Mouse (Mus musculus) midbrain, embryonic 15.5 days (tissue): ENCODE results near the gene Efnb3. TPM values are rescaled to one million over a fixed set of nuclear protein-coding genes. Genes with fewer than 3 reads are reported as not detected.

Experiments
- ATAC-seq: fragments of 200-750 bp; cut with Nextera tagmentation; replicated peaks from 2 replicates; pipeline ENCODE4 v1.8.0; 2017; ENCODE audit warnings: moderate TSS enrichment
- H3K27ac ChIP-seq: fragments of 300-500 bp; sonication (generic); 2 replicates; pipeline ENCODE4 v1.5.1; 2015; ENCODE audit warnings: mild to moderate bottlenecking, inconsistent platforms
- H3K27me3 ChIP-seq: fragments of 300-500 bp; sonication (generic); replicated peaks from 2 replicates; pipeline ENCODE4 v1.6.1; 2015; ENCODE audit warnings: inconsistent platforms
- H3K36me3 ChIP-seq: fragments of 300-500 bp; sonication (generic); replicated peaks from 2 replicates; pipeline ENCODE4 v1.6.1; 2015; ENCODE audit warnings: inconsistent platforms
- H3K4me1 ChIP-seq: fragments of 300-500 bp; sonication (generic); 2 replicates; pipeline ENCODE4 v1.6.1; 2015; ENCODE audit warnings: inconsistent platforms
- H3K4me2 ChIP-seq: fragments of 300-500 bp; sonication (generic); 2 replicates; pipeline ENCODE4 v1.6.1; 2015; ENCODE audit warnings: inconsistent platforms, mild to moderate bottlenecking, moderate library complexity
- H3K4me3 ChIP-seq: fragments of 300-500 bp; sonication (generic); 2 replicates; pipeline ENCODE4 v1.5.1; 2015; ENCODE audit warnings: mild to moderate bottlenecking, inconsistent platforms
- H3K9ac ChIP-seq: fragments of 300-500 bp; sonication (generic); 2 replicates; pipeline ENCODE4 v1.6.1; 2015; ENCODE audit warnings: mild to moderate bottlenecking, inconsistent platforms
- H3K9me3 ChIP-seq: fragments of 300-500 bp; sonication (generic); 2 replicates; pipeline ENCODE4 v1.6.1; 2016; ENCODE audit warnings: inconsistent platforms
- WGBS: fragments of 180-500 bp; shearing (Covaris S2); methylation state at CpG from one replicate; pipeline ENCODE4 v1.1.7; 2015; ENCODE audit warnings: mixed read lengths; 5-methylcytosine and 5-hydroxymethylcytosine counted together
- polyA plus RNA-seq: library from polyadenylated mRNA; unstranded; fragments of >200 nt; fragmentation: Nextera tagmentation; extraction: Ambion mirVana; gene quantifications from 2 replicates; pipeline ENCODE4 v1.2.1, GENCODE M21; 2015

The Efnb3 gene
- polyA plus RNA-seq, 1 experiment from 2014 or later = 178 TPM

GRCm38 (mm10) chr11:69599436-69599835 is 39.4 kb upstream of the Efnb3 start:
- H3K4me3 ChIP-seq = no peak overlapping the region
- no peaks in the 10 kb centered on the region for H3K9me3 ChIP-seq
- WGBS = 9% methylated on average over 9 of the region's 9 CpGs
- no peak for ATAC-seq
- H3K27me3 ChIP-seq = no peaks in the 10 kb centered on the region
- peaks cover 30% of the 10 kb centered on the region for H3K4me1 ChIP-seq
- H3K36me3 ChIP-seq = peaks cover 10% of the 10 kb centered on the region; the same call in 1 of the 2 replicates
- H3K9ac ChIP-seq = no peak overlapping the region
- no peak overlapping the region for H3K4me2 ChIP-seq
- H3K27ac ChIP-seq = no peak overlapping the region

GRCm38 (mm10) chr11:69594853-69595252 is 34.8 kb upstream of the Efnb3 start:
- Histone ChIP-seq H3K4me3 (no peak overlapping the region), H3K4me1 (peaks cover 8% of the 10 kb centered on the region; the same call in 1 of the 2 replicates), H3K27ac (no peak overlapping the region), H3K36me3 (0 out of 2 replicates have a peak, but pooled peaks cover 13% of the 10 kb centered on the region), H3K9me3 (no peaks in the 10 kb centered on the region), H3K9ac (no peak overlapping the region), H3K4me2 (no peak overlapping the region), H3K27me3 (no peaks in the 10 kb centered on the region)
- WGBS = 98% methylated on average over 6 of the region's 6 CpGs
- ATAC-seq = no peak

- no peak for ATAC-seq
- no peak overlapping the region for H3K4me2 ChIP-seq
- no peak overlapping the region for H3K4me3 ChIP-seq
- 88% methylated on average over 4 of the region's 4 CpGs for WGBS
- 0 out of 2 replicates have a peak, but pooled peaks cover 25% of the 10 kb centered on the region for H3K36me3 ChIP-seq
- H3K27ac ChIP-seq = peak overlapping the region; percentile 13; the same call in 1 of the 2 replicates
- no peaks in the 10 kb centered on the region for H3K4me1 ChIP-seq
- H3K27me3 ChIP-seq = no peaks in the 10 kb centered on the region
- no peaks in the 10 kb centered on the region for H3K9me3 ChIP-seq
- H3K9ac ChIP-seq = no peak overlapping the region
Measured at GRCm38 (mm10) chr11:69592799-69593198, 32.8 kb upstream of the Efnb3 start.

- WGBS = 67% methylated on average over 7 of the region's 7 CpGs
- Histone ChIP-seq H3K9ac (no peak overlapping the region), H3K27ac (peak overlapping the region; percentile 44)
Measured at GRCm38 (mm10) chr11:69591899-69592637, 32.1 kb upstream of the Efnb3 start.

GRCm38 (mm10) chr11:69591424-69591823 is 31.4 kb upstream of the Efnb3 start:
- Histone ChIP-seq H3K9ac (no peak overlapping the region), H3K36me3 (0 out of 2 replicates have a peak, but pooled peaks cover 25% of the 10 kb centered on the region), H3K4me3 (no peak overlapping the region), H3K9me3 (no peaks in the 10 kb centered on the region), H3K27ac (0 out of 2 replicates have a peak overlapping the region, but pooled peaks have one; percentile 44), H3K27me3 (no peaks in the 10 kb centered on the region), H3K4me2 (no peak overlapping the region), H3K4me1 (no peaks in the 10 kb centered on the region)
- WGBS = 86% methylated on average over 3 of the region's 3 CpGs
- ATAC-seq = no peak

More at GRCm38 (mm10) chr11:69591899-69592637, 32.1 kb upstream of the Efnb3 start:
- ATAC-seq = peak; percentile 79
- Histone ChIP-seq H3K4me2 (no peak overlapping the region), H3K36me3 (0 out of 2 replicates have a peak, but pooled peaks cover 25% of the 10 kb centered on the region), H3K27me3 (no peaks in the 10 kb centered on the region), H3K9me3 (no peaks in the 10 kb centered on the region), H3K4me3 (no peak overlapping the region), H3K4me1 (no peaks in the 10 kb centered on the region)

GRCm38 (mm10) chr11:69590622-69591021 is 30.6 kb upstream of the Efnb3 start:
- Histone ChIP-seq H3K4me1 (no peaks in the 10 kb centered on the region), H3K4me2 (no peak overlapping the region), H3K36me3 (0 out of 2 replicates have a peak, but pooled peaks cover 25% of the 10 kb centered on the region), H3K4me3 (no peak overlapping the region), H3K27ac (no peak overlapping the region), H3K9ac (no peak overlapping the region), H3K9me3 (no peaks in the 10 kb centered on the region), H3K27me3 (no peaks in the 10 kb centered on the region)
- ATAC-seq = no peak
- 94% methylated on average over 8 of the region's 8 CpGs for WGBS

- no peak overlapping the region for H3K4me2 ChIP-seq
- no peak overlapping the region for H3K9ac ChIP-seq
- H3K4me3 ChIP-seq = no peak overlapping the region
- 96% methylated on average over 22 of the region's 22 CpGs for WGBS
- no peak overlapping the region for H3K27ac ChIP-seq
- no peaks in the 10 kb centered on the region for H3K27me3 ChIP-seq
- no peak for ATAC-seq
- H3K9me3 ChIP-seq = no peaks in the 10 kb centered on the region
- H3K36me3 ChIP-seq = 0 out of 2 replicates have a peak, but pooled peaks cover 25% of the 10 kb centered on the region
- H3K4me1 ChIP-seq = no peaks in the 10 kb centered on the region
Measured at GRCm38 (mm10) chr11:69589207-69589834, 29.3 kb upstream of the Efnb3 start.

GRCm38 (mm10) chr11:69585718-69586325 is 25.8 kb upstream of the Efnb3 start:
- ATAC-seq = no peak
- 84% methylated on average over 7 of the region's 7 CpGs for WGBS
- no peak overlapping the region for H3K4me2 ChIP-seq

GRCm38 (mm10) chr11:69584937-69585336 is 24.9 kb upstream of the Efnb3 start:
- 0 out of 2 replicates have a peak, but pooled peaks cover 13% of the 10 kb centered on the region for H3K36me3 ChIP-seq
- H3K4me2 ChIP-seq = no peak overlapping the region
- H3K27ac ChIP-seq = no peak overlapping the region
- H3K9ac ChIP-seq = no peak overlapping the region
- peaks cover 12% of the 10 kb centered on the region for H3K4me1 ChIP-seq
- H3K27me3 ChIP-seq = no peaks in the 10 kb centered on the region
- H3K4me3 ChIP-seq = no peak overlapping the region
- no peaks in the 10 kb centered on the region for H3K9me3 ChIP-seq
- ATAC-seq = no peak
- WGBS = 98% methylated on average over 13 of the region's 13 CpGs

More at GRCm38 (mm10) chr11:69585718-69586325, 25.8 kb upstream of the Efnb3 start:
- H3K27me3 ChIP-seq = no peaks in the 10 kb centered on the region
- no peak overlapping the region for H3K9ac ChIP-seq
- H3K4me3 ChIP-seq = no peak overlapping the region
- 0 out of 2 replicates have a peak, but pooled peaks cover 20% of the 10 kb centered on the region for H3K36me3 ChIP-seq
- peaks cover 12% of the 10 kb centered on the region for H3K4me1 ChIP-seq
- H3K27ac ChIP-seq = no peak overlapping the region
- H3K9me3 ChIP-seq = no peaks in the 10 kb centered on the region

- no peak overlapping the region for H3K4me3 ChIP-seq
- 87% methylated on average over 7 of the region's 7 CpGs for WGBS
- no peak overlapping the region for H3K9ac ChIP-seq
- ATAC-seq = no peak
- peaks cover 16% of the 10 kb centered on the region for H3K4me1 ChIP-seq
- H3K36me3 ChIP-seq = 0 out of 2 replicates have a peak, but pooled peaks cover 5% of the 10 kb centered on the region
- H3K27me3 ChIP-seq = no peaks in the 10 kb centered on the region
- H3K9me3 ChIP-seq = no peaks in the 10 kb centered on the region
- H3K27ac ChIP-seq = no peak overlapping the region
- no peak overlapping the region for H3K4me2 ChIP-seq
Measured at GRCm38 (mm10) chr11:69584008-69584407, 24.0 kb upstream of the Efnb3 start.

GRCm38 (mm10) chr11:69582230-69582805 is 22.3 kb upstream of the Efnb3 start:
- Histone ChIP-seq H3K27me3 (no peaks in the 10 kb centered on the region), H3K4me1 (peaks cover 30% of the 10 kb centered on the region), H3K9ac (0 out of 2 replicates have a peak overlapping the region, but pooled peaks have one; percentile 1), H3K4me3 (peak overlapping the region; percentile 86), H3K27ac (peak overlapping the region; percentile 93; the same call in 1 of the 2 replicates), H3K36me3 (no peaks in the 10 kb centered on the region), H3K4me2 (peak overlapping the region; percentile 85), H3K9me3 (no peaks in the 10 kb centered on the region)
- no peak for ATAC-seq
- 60% methylated on average over 9 of the region's 9 CpGs for WGBS

GRCm38 (mm10) chr11:69581814-69582213 is 21.8 kb upstream of the Efnb3 start:
- ATAC-seq = no peak
- H3K36me3 ChIP-seq = no peaks in the 10 kb centered on the region
- H3K4me2 ChIP-seq = peak overlapping the region; percentile 85
- no peaks in the 10 kb centered on the region for H3K9me3 ChIP-seq
- H3K27ac ChIP-seq = peak overlapping the region; percentile 93
- H3K27me3 ChIP-seq = no peaks in the 10 kb centered on the region
- H3K4me3 ChIP-seq = peak overlapping the region; percentile 86
- 0% methylated on average over 8 of the region's 8 CpGs for WGBS
- H3K4me1 ChIP-seq = peaks cover 35% of the 10 kb centered on the region
- peak overlapping the region; percentile 68 for H3K9ac ChIP-seq
